Mouse (Mus musculus) left cerebral cortex, adult 18-20 months (tissue): Measurements from ENCODE around the gene Gm20532. TPM values are rescaled to one million over a fixed set of nuclear protein-coding genes. Genes with fewer than 3 reads are reported as not detected.
A peak's percentile ranks its signal among the peaks of the same experiment; 100 is the strongest.

Experiments used
- DNase-seq, 2 experiments: peaks; one replicate each; pipeline ENCODE4 v3.0.0; 2021 to 2022; ENCODE audit warnings: low spot score in 2 of 2, mixed read lengths in 1 of 2
- total RNA-seq, 2 experiments: library from RNA; stranded (reverse); gene quantifications; 2 replicates each; pipeline ENCODE4 v1.2.3; 2021

Gm20532 gene
- total RNA-seq, 2 experiments from 2014 or later = not detected

- no peak for DNase-seq
These were observed 13.0 kb upstream of the Gm20532 start for GRCm38 (mm10) chr2:26573396-26573795.

- DNase-seq = no peak
These were observed 12.6 kb upstream of the Gm20532 start for GRCm38 (mm10) chr2:26573807-26574206.

- no peak for DNase-seq
These were observed 11.6 kb upstream of the Gm20532 start for GRCm38 (mm10) chr2:26574862-26575261.

GRCm38 (mm10) chr2:26575378-26575777 is 11.1 kb upstream of the Gm20532 start:
- DNase-seq = no peak

GRCm38 (mm10) chr2:26575865-26576264 is 10.6 kb upstream of the Gm20532 start:
- no peak for DNase-seq

GRCm38 (mm10) chr2:26576462-26576861 is 10.0 kb upstream of the Gm20532 start:
- DNase-seq = no peak

GRCm38 (mm10) chr2:26578369-26578768 is 8.1 kb upstream of the Gm20532 start:
- no peak for DNase-seq

GRCm38 (mm10) chr2:26579714-26580113 is 6.7 kb upstream of the Gm20532 start, which contains the start of gene Egfl7:
TSS of gene Egfl7 (plus strand) at chr2:26580014.
- no peak for DNase-seq

- DNase-seq = no peak
These were observed 5.7 kb upstream of the Gm20532 start for GRCm38 (mm10) chr2:26580751-26581150.

- DNase-seq = no peak
These were observed 4.2 kb upstream of the Gm20532 start for GRCm38 (mm10) chr2:26582203-26582602.

- no peak for DNase-seq
These were observed 3.7 kb upstream of the Gm20532 start for GRCm38 (mm10) chr2:26582741-26583140.

GRCm38 (mm10) chr2:26583640-26584039 is 2.8 kb upstream of the Gm20532 start:
- DNase-seq = no peak

- no peak for DNase-seq
These were observed 726 bp upstream of the Gm20532 start for GRCm38 (mm10) chr2:26585713-26586112.

- no peak for DNase-seq
These were observed 586 bp downstream of the Gm20532 start for GRCm38 (mm10) chr2:26587044-26587405.

GRCm38 (mm10) chr2:26588573-26588972 is 2.1 kb downstream of the Gm20532 start:
- DNase-seq = no peak

- DNase-seq = no peak
These were observed 2.8 kb downstream of the Gm20532 start for GRCm38 (mm10) chr2:26589284-26589683.

- DNase-seq = no peak
These were observed 3.8 kb downstream of the Gm20532 start for GRCm38 (mm10) chr2:26590282-26590681.

- no peak for DNase-seq
These were observed 4.5 kb downstream of the Gm20532 start for GRCm38 (mm10) chr2:26590962-26591361.

GRCm38 (mm10) chr2:26591416-26591815 is 5.0 kb downstream of the Gm20532 start:
- no peak for DNase-seq

- no peak for DNase-seq
These were observed 7.0 kb downstream of the Gm20532 start for GRCm38 (mm10) chr2:26593211-26594021.

GRCm38 (mm10) chr2:26594022-26594346 is 7.5 kb downstream of the Gm20532 start:
- DNase-seq = peak; percentile 24 to 59

- no peak for DNase-seq
These were observed 8.1 kb downstream of the Gm20532 start for GRCm38 (mm10) chr2:26594461-26594933.
